Mouse (Mus musculus) G1E (cell line): Measurements from ENCODE around the gene Tapbp.

Experiments used
- CTCF ChIP-seq: IDR thresholded peaks from 2 replicates; pipeline ENCODE4 v1.5.1; 2012; ENCODE audit warnings: low read depth, low read length, inconsistent platforms, mixed read lengths
- GATA1 ChIP-seq: IDR thresholded peaks from 2 replicates; pipeline ENCODE4 v1.6.1; 2012; ENCODE audit warnings: borderline replicate concordance, low read length, inconsistent platforms, mixed read lengths
- GATA2 ChIP-seq: IDR thresholded peaks from 2 replicates; pipeline ENCODE4 v1.6.1; 2012; ENCODE audit warnings: low read depth, low read length, inconsistent platforms, borderline replicate concordance
- POLR2AphosphoS5 ChIP-seq: IDR thresholded peaks from 2 replicates; pipeline ENCODE4 v1.6.1; 2012; ENCODE audit warnings: low read depth, low read length, inconsistent platforms; ENCODE audit not compliant: insufficient replicate concordance

- no peak for TF ChIP-seq CTCF
- no peak for TF ChIP-seq GATA1
- TF ChIP-seq POLR2AphosphoS5 = no peak
- no peak for TF ChIP-seq GATA2
Observed at GRCm38 (mm10) chr17:33901653-33902052, 14.0 kb upstream of the Tapbp start.
